Mouse (Mus musculus) G1E (cell line): ENCODE measurements at regions not wholly inside any gene's neighbourhood (a gene's known extent, or its start where the extent isn't known, plus 50 kb on each side); places are given as distances from the start of the nearest gene placed in this dataset.

ENCODE experiments used
- CTCF ChIP-seq: IDR thresholded peaks from 2 replicates; pipeline ENCODE4 v1.5.1; 2012; ENCODE audit warnings: low read depth, low read length, inconsistent platforms, mixed read lengths
- GATA1 ChIP-seq: IDR thresholded peaks from 2 replicates; pipeline ENCODE4 v1.6.1; 2012; ENCODE audit warnings: borderline replicate concordance, low read length, inconsistent platforms, mixed read lengths
- GATA2 ChIP-seq: IDR thresholded peaks from 2 replicates; pipeline ENCODE4 v1.6.1; 2012; ENCODE audit warnings: low read depth, low read length, inconsistent platforms, borderline replicate concordance
- POLR2AphosphoS5 ChIP-seq: IDR thresholded peaks from 2 replicates; pipeline ENCODE4 v1.6.1; 2012; ENCODE audit warnings: low read depth, low read length, inconsistent platforms; ENCODE audit not compliant: insufficient replicate concordance
- TAL1 ChIP-seq: conservative IDR thresholded peaks from 2 replicates; pipeline ENCODE4 v1.6.1; 2012; ENCODE audit warnings: low read depth, low read length, inconsistent platforms, mixed read lengths

DNA sequence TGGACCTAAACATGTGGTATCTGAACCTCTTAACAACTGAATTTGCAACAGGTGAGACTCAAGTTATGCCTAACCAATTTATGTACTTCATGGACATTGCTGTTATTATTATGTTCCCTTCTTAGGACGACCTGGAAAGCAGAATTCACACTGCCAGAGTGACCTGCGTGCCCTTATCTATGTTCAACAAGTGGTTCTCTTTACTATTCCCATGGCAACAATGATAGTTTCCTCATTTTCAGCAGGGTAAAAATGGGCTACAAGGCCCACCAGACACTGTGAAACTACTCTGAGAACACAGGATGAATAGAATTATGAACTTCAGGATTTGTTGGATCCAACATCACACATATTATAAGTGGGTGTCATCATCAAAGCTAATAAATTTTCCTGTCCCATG, 269.1 kb downstream of the Inhba start:
- TF ChIP-seq CTCF (no peak), TAL1 (no peak), POLR2AphosphoS5 (no peak), GATA1 (no peak), GATA2 (no peak)
